In genomic region chr1:170871402-170871801, GRCm38 (mm10) we compare ENCODE assay signal across 19 mouse cellular contexts. TPM values are rescaled to one million over a fixed set of nuclear protein-coding genes. Genes with fewer than 3 reads are reported as not detected.
"Had no signal": no experiment of that assay in that cellular context is flagged by ENCODE, and none has a peak within 500 bp of the region (broad histone marks: within the 10 kb centered on the region; RNA-seq: fewer than 3 reads in every experiment).

No protein-coding gene starts in this region.

- H3K27me3 ChIP-seq: lung, embryonic 15.5 days; megakaryocyte, embryonic 14.5 days; midbrain, embryonic 13.5 days; midbrain, embryonic 15.5 days; neural tube, embryonic 12.5 days; stomach, embryonic 15.5 days had no signal

- H3K4me3 ChIP-seq: lung, embryonic 15.5 days; megakaryocyte, embryonic 14.5 days; midbrain, embryonic 13.5 days; midbrain, embryonic 15.5 days; neural tube, embryonic 12.5 days; stomach, embryonic 15.5 days had no signal

- H3K27ac ChIP-seq: lung, embryonic 15.5 days; macrophage; midbrain, embryonic 13.5 days; midbrain, embryonic 15.5 days; neural tube, embryonic 12.5 days; stomach, embryonic 15.5 days; stomach, postnatal 0 days had no signal

- H3K9me3 ChIP-seq: lung, embryonic 15.5 days; megakaryocyte, embryonic 14.5 days; midbrain, embryonic 13.5 days; midbrain, embryonic 15.5 days; neural tube, embryonic 12.5 days; stomach, embryonic 15.5 days had no signal

- H3K9ac ChIP-seq: lung, embryonic 15.5 days; midbrain, embryonic 13.5 days; midbrain, embryonic 15.5 days; neural tube, embryonic 12.5 days; stomach, embryonic 15.5 days had no signal

- DNase-seq: lung, postnatal 14 days; lung, postnatal 36 days; right cerebral cortex, postnatal 14 days; thymus, adult 2 months; thymus, postnatal 25 days; thymus, postnatal 4 days had no signal

- H3K36me3 ChIP-seq: stomach, embryonic 15.5 days had no signal

RNA-seq across cellular contexts. Expression of gene Gm26620, which starts 13.5 kb away (rescaled TPM):
- total RNA-seq: monocyte, adult 5-6 weeks had no signal

RNA-seq across cellular contexts. Expression of gene Fcrlb, which starts 41.3 kb away (rescaled TPM):
- total RNA-seq: megakaryocyte progenitor cell, adult 5-6 weeks; monocyte, adult 5-6 weeks had no signal
- polyA plus RNA-seq: lung, embryonic 15.5 days; macrophage; midbrain, embryonic 11.5 days had no signal

RNA-seq across cellular contexts. Expression of gene Fcrla, which starts 56.0 kb away (rescaled TPM):
- total RNA-seq: megakaryocyte progenitor cell, adult 5-6 weeks; midbrain, postnatal 0 days had no signal
- polyA plus RNA-seq: midbrain, embryonic 11.5 days; midbrain, embryonic 13.5 days; midbrain, embryonic 15.5 days; midbrain, postnatal 0 days; neural tube, embryonic 12.5 days; neural tube, embryonic 14.5 days had no signal
